Mouse (Mus musculus) heart, embryonic 12.5 days (tissue): ENCODE results near the gene Zfp3. TPM values are rescaled to one million over a fixed set of nuclear protein-coding genes. Genes with fewer than 3 reads are reported as not detected.

Source experiments
- microRNA-seq: library from miRNA; unstranded; fragments of <30 nt; microRNA quantifications from one replicate; pipeline ENCODE4, GENCODE M21; 2017
- polyA plus RNA-seq: library from polyadenylated mRNA; unstranded; fragments of >200 nt; fragmentation: Nextera tagmentation; extraction: Ambion mirVana; gene quantifications from 2 replicates; pipeline ENCODE4 v1.2.1, GENCODE M21; 2016

Gene Zfp3
- polyA plus RNA-seq, 1 experiment from 2014 or later, result 7.3 TPM

Small RNAs within 50 kb of the gene (microRNA-seq; reads per million reads assigned to microRNA genes)
- gene Gm22760, result not detected

Other genes with a start within 250 kb of the Zfp3 start
- 0.30 and 0.54 TPM in 2 replicates for gene Vmo1, start 249.6 kb upstream of the Zfp3 start, polyA plus RNA-seq
- gene Gltpd2, start 245.0 kb upstream of the Zfp3 start, polyA plus RNA-seq, result 0.23 and 0.65 TPM in 2 replicates
- 575 and 577 TPM in 2 replicates for gene Psmb6, start 238.8 kb upstream of the Zfp3 start, polyA plus RNA-seq
- gene Gm40193, start 231.3 kb upstream of the Zfp3 start, polyA plus RNA-seq, result not detected in 2 replicates
- gene Pld2, start 224.1 kb upstream of the Zfp3 start, polyA plus RNA-seq, result 12.6 TPM in 2 replicates
- 13.7 and 14.8 TPM in 2 replicates for gene Mink1, start 201.3 kb upstream of the Zfp3 start, polyA plus RNA-seq
- not detected in 2 replicates for gene 4930544D05Rik, start 148.4 kb upstream of the Zfp3 start, polyA plus RNA-seq
- 0.37 TPM in 1 of 2 replicates, not detected in the other for gene Chrne, start 145.0 kb upstream of the Zfp3 start, polyA plus RNA-seq
- 1.4 and 2.2 TPM in 2 replicates for gene Gp1ba, start 125.1 kb upstream of the Zfp3 start, polyA plus RNA-seq
- 67.4 and 70.1 TPM in 2 replicates for gene Rnf167, start 117.0 kb upstream of the Zfp3 start, polyA plus RNA-seq
- 227 and 229 TPM in 2 replicates for gene Slc25a11, start 116.7 kb upstream of the Zfp3 start, polyA plus RNA-seq
- gene Pfn1, start 109.6 kb upstream of the Zfp3 start, polyA plus RNA-seq, result 1,661 and 1,678 TPM in 2 replicates
- 238 and 239 TPM in 2 replicates for gene Eno3, start 107.0 kb upstream of the Zfp3 start, polyA plus RNA-seq
- 164 and 170 TPM in 2 replicates for gene Spag7, start 94.8 kb upstream of the Zfp3 start, polyA plus RNA-seq
- 10.9 and 16.5 TPM in 2 replicates for gene Camta2, start 76.1 kb upstream of the Zfp3 start, polyA plus RNA-seq
- gene Inca1, start 64.1 kb upstream of the Zfp3 start, polyA plus RNA-seq, result 1.7 and 1.8 TPM in 2 replicates
- gene Kif1c, start 63.7 kb upstream of the Zfp3 start, polyA plus RNA-seq, result 3.9 and 4.5 TPM in 2 replicates
- not detected in 2 replicates for gene Scimp, start 48.4 kb downstream of the Zfp3 start, polyA plus RNA-seq
- gene Rabep1, start 80.6 kb downstream of the Zfp3 start, polyA plus RNA-seq, result 33.3 and 35.1 TPM in 2 replicates
- gene Nup88, start 205.8 kb downstream of the Zfp3 start, polyA plus RNA-seq, result 118 and 120 TPM in 2 replicates
- 49.0 and 51.2 TPM in 2 replicates for gene Rpain, start 206.0 kb downstream of the Zfp3 start, polyA plus RNA-seq
- gene C1qbp, start 218.8 kb downstream of the Zfp3 start, polyA plus RNA-seq, result 293 and 299 TPM in 2 replicates
- 18.8 and 20.1 TPM in 2 replicates for gene Dhx33, start 240.2 kb downstream of the Zfp3 start, polyA plus RNA-seq